Mouse (Mus musculus) kidney, adult 2 months (tissue): ENCODE data around the gene Cdc27.

Experiments used
- CTCF ChIP-seq: fragments of 200-500 bp; conservative IDR thresholded peaks from 2 replicates; pipeline ENCODE4 v1.5.1; 2011; ENCODE audit warnings: low read depth, mild to moderate bottlenecking, control low read depth, low read length, moderate library complexity, mixed read lengths; ENCODE audit not compliant: insufficient read depth, insufficient read length
- POLR2A ChIP-seq: fragments of 200-500 bp; IDR thresholded peaks from one replicate; pipeline ENCODE4 v1.6.1; 2011; ENCODE audit warnings: low read depth, low read length, control low read depth

DNA sequence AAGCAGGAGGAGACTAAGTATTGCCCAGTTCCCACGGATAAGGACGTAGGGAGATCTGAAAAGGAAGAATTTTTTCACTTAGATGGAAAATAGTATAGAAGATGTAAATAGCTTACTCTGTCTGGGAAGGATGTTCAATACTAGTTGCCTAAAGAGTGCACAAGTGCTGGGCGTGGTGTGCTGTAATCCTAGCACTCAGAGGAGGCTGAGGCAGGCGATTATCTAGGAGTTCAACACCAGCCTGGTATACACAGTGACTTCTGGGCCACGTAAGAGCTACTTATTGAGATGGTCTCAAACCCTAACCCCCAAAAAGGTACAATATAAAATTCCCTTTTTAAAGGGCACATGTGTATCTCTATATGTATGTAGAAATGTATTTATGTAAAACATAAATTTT lies 82.7 kb downstream of the Cdc27 start:
- TF ChIP-seq CTCF: no peak
- no peak for TF ChIP-seq POLR2A
